Comparison of ENCODE assay signal across 8 mouse cellular contexts in genomic region chr2:114201574-114201973, GRCm38 (mm10). TPM values are rescaled to one million over a fixed set of nuclear protein-coding genes. Genes with fewer than 3 reads are reported as not detected.
DNase-seq lines count a peak whose midpoint lies in the region; ATAC-seq and TF ChIP-seq lines count a peak whose summit lies in the region.

No protein-coding gene starts in this region.

- H3K4me2 ChIP-seq in liver, embryonic 13.5 days = peak overlapping the region; percentile 74

- no peaks in the 10 kb centered on the region for H3K27me3 ChIP-seq in heart, adult 2 months (ENCODE audit: control insufficient read depth, insufficient read depth, low read length)
- no peaks in the 10 kb centered on the region for H3K27me3 ChIP-seq in thymus, adult 2 months (ENCODE audit: control insufficient read depth, insufficient read depth, low read length)
- no peaks in the 10 kb centered on the region for H3K27me3 ChIP-seq in liver, embryonic 13.5 days

- peak overlapping the region; percentile 96 for H3K4me3 ChIP-seq in heart, adult 2 months
- peak overlapping the region; percentile 95; the same call in 1 of the 2 replicates for H3K4me3 ChIP-seq in thymus, adult 2 months (ENCODE audit: control insufficient read depth, insufficient read depth, low read length)
- peak overlapping the region; percentile 83 for H3K4me3 ChIP-seq in liver, embryonic 13.5 days (replicated peaks)

- H3K4me1 ChIP-seq in heart, adult 2 months (ENCODE audit: control insufficient read depth, insufficient read depth, low read length) = peaks cover 2% of the 10 kb centered on the region; the same call in 1 of the 2 replicates
- no peaks in the 10 kb centered on the region for H3K4me1 ChIP-seq in thymus, adult 2 months (replicated peaks; ENCODE audit: control insufficient read depth, insufficient read depth, low read length)
- peaks cover 13% of the 10 kb centered on the region for H3K4me1 ChIP-seq in liver, embryonic 13.5 days (replicated peaks)

- no peak for TF ChIP-seq CTCF in heart, adult 2 months (IDR thresholded peaks at IDR 0.05)
- no peak for TF ChIP-seq CTCF in thymus, adult 2 months (IDR thresholded peaks at IDR 0.05; ENCODE audit: borderline replicate concordance, control insufficient read depth, extremely low read depth, insufficient read depth, low read length, poor library complexity)

- no peaks in the 10 kb centered on the region for H3K9me3 ChIP-seq in liver, embryonic 13.5 days (replicated peaks)

- WGBS in heart, adult 2 months = 29% methylated on average over 4 of the region's 4 CpGs
- WGBS in thymus, adult 2 months = 48% methylated on average over 4 of the region's 4 CpGs
- 27% methylated on average over 4 of the region's 4 CpGs for WGBS in liver, embryonic 13.5 days (ENCODE audit: insufficient replicate concordance)

- no peak for ATAC-seq in liver, embryonic 13.5 days (ENCODE audit: low read depth)

- H3K36me3 ChIP-seq in heart, adult 2 months (ENCODE audit: control insufficient read depth, insufficient read depth, low read length) = peaks cover 15% of the 10 kb centered on the region
- peaks cover 8% of the 10 kb centered on the region for H3K36me3 ChIP-seq in thymus, adult 2 months (ENCODE audit: control insufficient read depth, insufficient read depth, low read length)
- peaks cover 8% of the 10 kb centered on the region for H3K36me3 ChIP-seq in liver, embryonic 13.5 days

- H3K9ac ChIP-seq in heart, adult 2 months (ENCODE audit: low read depth, low read length) = peak overlapping the region; percentile 42; the same call in 1 of the 2 replicates
- peak overlapping the region; percentile 85; the same call in 1 of the 2 replicates for H3K9ac ChIP-seq in liver, embryonic 13.5 days

- no peak for TF ChIP-seq POLR2A in heart, adult 2 months (IDR thresholded peaks at IDR 0.05; ENCODE audit: insufficient read depth, low read depth, low read length)
- TF ChIP-seq POLR2A in thymus, adult 2 months (IDR thresholded peaks at IDR 0.05; ENCODE audit: control insufficient read depth, extremely low read depth, insufficient read depth, low read length, poor library complexity) = no peak

- H3K79me2 ChIP-seq in heart, adult 2 months (replicated peaks; ENCODE audit: control insufficient read depth, insufficient read depth, low read length) = no peaks in the 10 kb centered on the region; the same call in 1 of the 2 replicates

- intact Hi-C loops in heart, adult 2 months (cut with DNase I) = loop anchor here (1.0 kb wide), 1 partner anchor 26 kb away; no protein-coding TSS in a partner anchor

- DNase-seq in heart, adult 2 months = no peak
- DNase-seq in heart, adult 11 months = no peak
- no peak for DNase-seq in thymus, adult 2 months
- no peak for DNase-seq in thymus, postnatal 25 days
- DNase-seq in liver, embryonic 13.5 days = no peak
- DNase-seq in cerebellum, adult 9-11 months = no peak
- DNase-seq in B cell, adult 2 months = no peak
- no peak for DNase-seq in layer of hippocampus, postnatal 10 days (ENCODE audit: low spot score in 2 of 2)

- no peak for TF ChIP-seq EP300 in heart, adult 2 months (IDR thresholded peaks at IDR 0.05; ENCODE audit: insufficient read depth, low read depth, low read length)

- peak overlapping the region; percentile 92 for H3K27ac ChIP-seq in heart, adult 2 months
- no peak overlapping the region for H3K27ac ChIP-seq in thymus, adult 2 months (ENCODE audit: control insufficient read depth, insufficient read depth, low read length)
- H3K27ac ChIP-seq in liver, embryonic 13.5 days = no peak overlapping the region

RNA-seq across cellular contexts. Expression of gene Zfp770, which starts 0.3 kb away (rescaled TPM):
- 10 to 100 TPM; 16.8 to 18.6 TPM for total RNA-seq in heart, adult 2 months (2021)
- polyA plus RNA-seq in heart, adult 2 months (2012; rRNA removed) = 3.4 and 9.0 TPM in 2 replicates
- 3.4 and 4.3 TPM in 2 replicates for polyA plus RNA-seq in thymus, adult 2 months (2012; rRNA removed)
- 1.8 and 1.9 TPM in 2 replicates for polyA plus RNA-seq in liver, embryonic 13.5 days (2015; fragmentation: Nextera tagmentation; extraction: Ambion mirVana)
- 10 to 100 TPM; 27.3 to 29.2 TPM for total RNA-seq in layer of hippocampus, postnatal 10 days (2021)

RNA-seq across cellular contexts. Expression of gene Aqr, which starts 14.8 kb away (rescaled TPM):
- total RNA-seq in heart, adult 2 months (2021) = 10 to 100 TPM; 17.6 to 17.7 TPM
- 10.3 and 16.0 TPM in 2 replicates for polyA plus RNA-seq in heart, adult 2 months (2012; rRNA removed)
- polyA plus RNA-seq in thymus, adult 2 months (2012; rRNA removed) = 35.3 and 36.2 TPM in 2 replicates
- polyA plus RNA-seq in liver, embryonic 13.5 days (2015; fragmentation: Nextera tagmentation; extraction: Ambion mirVana) = 24.9 and 30.1 TPM in 2 replicates
- 10 to 100 TPM; 26.0 to 27.3 TPM for total RNA-seq in layer of hippocampus, postnatal 10 days (2021)
